Mouse (Mus musculus): Measurements from ENCODE around the gene C1ra.
"Not testable (repeated sequence)": the region's sequence is repeated elsewhere in the genome, so short reads cannot be mapped to it uniquely, and the experiment has no call there.

Gene C1ra

DNA sequence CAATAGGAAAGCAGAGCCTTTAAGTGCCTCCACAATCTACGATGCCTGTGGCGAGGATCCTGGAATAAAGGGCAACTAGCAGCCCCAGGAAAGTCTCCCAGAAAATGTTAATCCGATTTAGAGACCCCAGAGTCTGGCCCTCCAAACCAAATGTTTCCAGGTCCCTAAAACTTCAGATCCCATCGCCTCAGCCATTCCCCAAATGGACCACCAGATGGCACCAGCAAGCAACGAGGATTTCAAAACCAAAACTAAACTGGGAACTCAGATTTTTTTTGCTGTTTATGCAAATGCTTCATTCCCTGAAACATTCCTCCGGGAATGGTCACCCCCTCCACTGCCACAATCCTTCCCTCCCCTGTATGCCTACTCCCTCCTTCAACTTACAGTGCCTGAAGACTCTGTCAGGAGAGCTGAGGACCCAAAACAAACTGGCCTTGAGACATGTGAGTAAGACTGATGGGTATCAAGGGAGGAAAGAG lies at the start of gene C1ra:
TSS of gene C1ra (plus strand) at position 51 of the 482 bp plus-strand sequence.
- peak; percentile 35 for DNase-seq

DNA sequence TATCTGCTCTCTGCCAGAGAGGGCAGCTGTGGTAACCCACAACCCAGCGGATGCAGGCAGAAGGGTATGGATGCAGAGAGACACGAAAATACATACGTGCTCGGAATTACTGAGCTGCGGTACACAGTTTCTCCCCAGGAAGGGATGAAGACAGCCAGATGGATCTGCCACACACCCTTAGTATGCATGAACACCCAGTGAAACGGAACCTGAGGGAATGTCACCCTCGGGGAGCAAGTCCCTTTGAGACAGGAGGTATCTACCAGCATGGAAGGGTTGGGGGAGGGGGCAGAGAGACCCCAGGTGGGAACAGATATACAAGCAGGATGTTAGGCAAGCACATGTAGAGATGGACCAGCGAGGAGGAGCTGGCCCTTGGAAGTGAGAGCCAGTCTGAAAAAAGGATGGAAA lies 48.3 kb upstream of the C1ra start:
- peak; percentile 30 for DNase-seq

DNA sequence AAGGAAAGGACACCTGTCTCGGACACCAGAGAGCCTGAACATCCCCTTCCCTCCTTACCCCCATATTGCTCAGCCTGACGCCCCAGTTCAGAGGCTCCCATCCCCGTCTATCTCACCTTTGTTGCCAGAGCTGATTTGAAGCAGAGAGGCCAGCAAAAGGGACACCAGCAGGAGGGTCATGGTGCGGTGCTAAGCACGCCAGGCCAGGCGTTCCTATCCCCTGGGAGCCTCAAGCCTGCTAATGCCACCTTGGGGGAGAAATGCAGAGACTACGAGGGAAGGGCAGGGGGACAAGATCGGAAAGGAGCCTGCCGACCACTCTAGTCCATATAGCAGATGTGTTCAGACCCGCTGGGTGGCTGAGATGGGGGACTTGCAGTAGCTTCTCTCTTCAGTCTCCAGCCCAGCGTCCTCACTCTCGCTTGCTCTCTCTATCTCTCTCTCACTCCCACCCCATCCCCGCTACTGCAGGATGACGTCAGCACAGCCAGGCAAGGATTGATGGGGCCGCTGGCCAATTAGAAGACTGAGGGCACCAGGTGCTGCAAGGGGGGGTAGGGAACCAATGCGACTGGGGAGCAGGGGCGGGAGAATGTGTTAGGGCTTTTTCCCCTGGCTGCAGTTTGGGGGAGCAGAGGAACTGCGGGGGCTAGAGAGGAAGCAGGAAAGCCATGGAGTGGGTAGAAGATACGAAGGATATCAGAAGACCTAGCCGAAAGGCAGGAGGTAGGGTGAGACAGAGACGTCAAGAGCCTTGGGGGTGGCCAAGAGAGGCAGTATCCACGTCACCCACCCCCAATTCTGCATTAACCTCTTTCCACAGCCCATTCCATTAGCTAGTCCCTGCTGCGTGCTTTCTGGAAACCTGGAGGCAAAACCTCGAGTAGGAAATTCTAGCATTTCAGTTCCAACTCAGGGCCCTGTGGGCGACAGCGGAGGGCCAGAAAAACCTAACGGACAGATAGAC lies 47.6 kb upstream of the C1ra start, which contains the start of gene Clstn3:
TSS of gene Clstn3 (minus strand) at position 490 of the 967 bp plus-strand sequence.
- peak; percentile 93 for DNase-seq

DNA sequence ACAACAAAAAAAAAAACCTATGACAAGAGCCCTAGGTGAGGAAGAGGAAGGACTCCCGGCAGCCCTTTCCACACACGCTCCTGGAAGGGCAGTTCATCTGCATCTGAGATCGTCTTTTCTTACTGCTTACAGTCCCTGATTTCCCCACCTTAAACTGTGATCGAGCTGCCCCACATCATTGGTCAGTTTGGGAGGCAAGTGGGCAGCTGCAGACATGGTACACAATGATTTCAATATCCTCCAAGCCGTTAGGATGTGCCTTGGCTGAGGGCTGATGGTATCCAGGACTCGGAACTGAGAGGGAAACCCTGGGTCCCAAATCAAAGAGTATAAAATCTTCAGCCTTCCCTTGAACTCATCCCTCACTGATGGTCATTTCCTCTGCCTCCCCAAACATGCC lies 46.9 kb upstream of the C1ra start:
- no peak for DNase-seq

DNA sequence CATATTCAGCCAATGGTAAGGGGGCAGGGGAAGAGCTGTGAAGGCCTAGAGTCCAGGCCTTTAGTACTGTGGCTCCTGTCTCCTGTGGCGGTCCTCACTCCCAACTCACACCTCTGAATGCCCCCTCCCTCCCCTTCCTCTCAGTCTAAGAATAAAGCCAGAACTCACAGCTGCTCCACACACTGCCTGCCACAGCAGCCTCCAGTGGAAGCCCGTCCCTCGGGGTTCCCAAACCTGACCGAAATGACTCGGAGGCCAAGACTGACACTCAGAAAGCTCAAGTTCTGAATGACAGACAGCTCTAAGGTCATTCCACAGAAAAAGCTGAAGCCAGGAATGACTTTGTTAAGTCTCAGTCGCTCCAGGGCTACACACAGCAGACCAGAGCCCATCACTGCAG lies 46.5 kb upstream of the C1ra start:
- DNase-seq: no peak

DNA sequence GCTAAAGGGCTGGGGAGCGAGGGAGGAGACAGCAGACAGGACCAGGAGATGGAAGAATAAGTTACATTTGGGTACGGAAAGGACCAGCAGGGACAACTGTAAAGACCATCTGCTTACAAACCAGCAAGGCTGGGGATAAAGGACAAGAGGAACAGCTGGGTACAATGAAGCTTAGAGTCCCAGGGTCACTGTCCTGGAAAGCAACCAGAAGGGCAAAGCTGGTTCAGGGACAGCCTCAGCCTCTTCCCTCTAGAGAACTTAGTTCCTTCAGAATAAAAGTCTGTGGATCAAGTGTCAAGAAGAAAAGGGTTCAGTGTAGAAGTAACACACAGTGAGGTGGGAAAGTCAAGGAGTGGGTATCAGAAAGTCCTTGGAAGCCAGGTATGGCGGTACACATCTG lies 41.1 kb upstream of the C1ra start:
- DNase-seq: no peak

DNA sequence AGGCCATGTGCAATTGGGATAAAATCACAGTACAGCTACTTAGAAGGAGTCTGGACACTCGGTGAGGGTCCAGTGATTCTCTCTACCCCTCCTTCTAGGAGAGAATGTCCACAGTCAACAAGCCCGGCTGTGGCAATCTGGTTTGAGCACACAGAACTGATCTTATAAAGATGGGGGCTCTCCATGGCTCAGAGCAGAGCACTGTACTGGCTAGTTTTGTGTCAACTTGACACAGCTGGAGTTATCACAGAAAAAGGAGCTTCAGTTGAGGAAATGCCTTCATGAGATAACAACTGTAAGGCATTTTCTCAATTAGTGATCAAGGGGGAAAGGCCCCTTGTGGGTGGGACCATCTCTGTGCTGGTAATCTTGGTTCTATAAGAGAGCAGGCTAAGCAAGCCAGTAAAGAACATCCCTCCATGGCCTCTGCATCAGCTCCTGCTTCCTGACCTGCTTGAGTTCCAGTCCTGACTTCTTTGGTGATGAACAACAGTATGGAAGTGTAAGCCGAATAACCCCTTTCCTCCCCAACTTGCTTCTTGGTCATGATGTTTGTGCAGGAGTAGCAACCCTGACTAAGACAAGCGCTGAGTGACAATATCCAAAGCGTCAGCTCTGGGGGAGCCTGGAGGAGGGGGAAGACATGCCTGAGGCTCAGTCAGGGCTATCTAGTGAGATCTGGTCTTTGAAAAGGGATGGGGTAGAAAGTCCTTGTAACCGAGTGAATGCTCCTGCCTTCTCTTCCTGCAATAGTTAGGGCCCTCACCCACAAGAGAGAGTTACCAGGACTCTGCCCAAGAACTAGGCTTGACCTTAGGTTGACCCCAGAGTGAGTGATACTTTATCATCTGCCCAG lies 40.2 kb upstream of the C1ra start:
- not testable (repeated sequence) for DNase-seq

DNA sequence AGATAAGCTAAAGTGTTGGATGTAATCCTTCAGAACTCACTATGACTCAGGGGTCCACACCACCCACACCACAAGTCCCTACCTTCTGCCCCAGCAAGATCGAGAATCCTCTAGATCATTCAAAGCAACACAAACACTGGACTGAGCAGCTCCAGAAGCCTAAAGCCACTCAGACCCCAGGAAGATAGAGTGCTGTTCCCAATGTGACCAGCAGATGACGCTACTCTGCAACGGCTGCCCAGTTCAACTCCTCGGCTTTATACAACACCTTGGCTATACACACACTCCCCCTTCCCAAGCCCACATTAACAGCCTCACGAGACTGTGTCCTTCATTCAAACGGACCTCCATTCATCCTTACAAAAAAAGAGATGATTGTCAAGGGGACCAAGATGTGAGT lies 39.4 kb upstream of the C1ra start:
- DNase-seq: peak; percentile 60

DNA sequence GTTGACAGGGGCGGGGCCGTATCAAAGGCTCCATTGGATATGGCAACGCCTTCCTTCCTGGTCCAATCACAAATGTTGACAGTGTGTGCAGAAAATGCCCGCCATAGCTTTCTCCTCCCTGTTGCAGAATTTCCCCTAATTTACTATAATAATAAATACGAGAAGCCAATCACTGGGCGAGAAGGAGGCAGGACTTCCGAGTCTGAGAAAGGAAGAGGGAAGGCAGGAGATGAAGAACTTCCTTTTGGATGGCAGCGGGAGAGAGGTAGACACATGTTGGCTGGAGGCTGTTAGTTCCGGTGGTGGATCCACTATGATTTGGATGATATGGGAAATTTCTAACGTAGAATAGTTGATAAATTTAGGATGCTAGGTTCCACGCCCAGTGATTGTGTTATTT lies 37.6 kb upstream of the C1ra start:
- no peak for DNase-seq

DNA sequence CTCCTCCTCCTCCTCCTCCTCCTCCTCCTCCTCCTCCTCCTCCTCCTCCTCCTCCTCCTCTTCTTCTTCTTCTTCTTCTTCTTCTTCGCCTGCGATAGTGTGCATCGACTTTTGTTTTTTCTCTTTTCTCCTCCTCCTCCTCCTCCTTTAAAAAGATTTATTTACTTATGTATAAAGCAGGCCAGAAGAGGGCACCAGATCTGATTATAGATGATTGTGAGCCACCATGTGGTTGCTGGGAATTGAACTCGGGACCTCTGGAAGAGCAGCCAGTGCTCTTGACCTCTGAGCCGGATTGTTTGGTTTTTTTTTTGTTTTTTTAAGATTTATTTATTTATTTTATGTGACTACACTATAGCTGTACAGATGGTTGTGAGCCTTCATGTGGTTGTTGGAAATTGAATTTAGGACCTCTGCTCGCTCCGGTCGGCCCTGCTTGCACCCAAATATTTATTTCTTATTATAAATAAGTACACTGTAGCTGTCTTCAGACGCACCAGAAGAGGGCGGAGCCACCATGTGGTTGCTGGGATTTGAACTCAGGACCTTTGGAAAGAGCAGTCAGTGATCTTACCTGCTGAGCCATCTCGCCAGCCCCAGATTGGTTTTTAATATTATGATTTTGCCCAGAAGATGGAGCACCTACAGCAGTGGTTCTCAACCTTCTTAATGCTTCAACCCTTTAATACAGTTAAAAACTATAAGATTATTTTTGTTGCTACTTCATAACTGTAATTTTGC lies 36.7 kb upstream of the C1ra start:
- DNase-seq: not testable (repeated sequence)

DNA sequence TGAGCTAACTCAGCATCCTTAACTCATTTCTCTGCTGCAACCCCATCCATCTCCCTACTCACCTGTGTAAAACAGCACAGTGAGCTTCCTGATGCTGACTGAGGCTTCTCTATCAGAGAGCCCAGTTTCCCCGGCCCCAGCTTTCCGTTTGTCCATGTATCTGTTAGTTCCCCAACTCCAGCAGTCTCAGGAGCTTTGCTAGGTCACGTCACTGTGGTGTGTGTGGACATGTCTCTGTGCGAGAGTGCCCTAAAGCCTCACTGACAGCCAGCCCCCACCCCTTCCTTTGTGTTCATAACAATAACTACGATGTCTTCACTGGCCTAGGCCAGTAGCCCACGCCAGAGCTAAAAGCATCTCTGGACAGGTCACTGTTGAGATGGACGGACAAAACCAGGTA lies 36.0 kb upstream of the C1ra start:
- DNase-seq: no peak

DNA sequence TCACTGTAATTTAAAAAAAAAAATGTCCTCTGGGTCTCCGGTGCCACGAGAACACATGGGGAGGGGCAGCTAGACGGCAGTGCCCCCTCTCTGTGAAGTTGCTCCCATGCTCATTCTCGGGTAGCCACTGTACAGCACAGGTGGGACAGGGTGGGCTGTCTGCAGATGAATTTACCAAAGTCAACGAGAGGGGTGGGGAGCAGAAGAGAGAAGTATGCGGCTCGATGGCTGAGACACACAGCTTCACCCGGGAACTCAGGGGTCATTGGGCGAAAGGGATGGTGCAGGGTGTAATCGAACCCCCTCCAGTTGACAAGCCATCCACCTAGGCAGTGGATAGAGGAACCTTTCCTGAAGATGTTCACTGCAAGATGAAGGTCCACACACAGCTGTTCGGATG lies 35.4 kb upstream of the C1ra start:
- DNase-seq: no peak

DNA sequence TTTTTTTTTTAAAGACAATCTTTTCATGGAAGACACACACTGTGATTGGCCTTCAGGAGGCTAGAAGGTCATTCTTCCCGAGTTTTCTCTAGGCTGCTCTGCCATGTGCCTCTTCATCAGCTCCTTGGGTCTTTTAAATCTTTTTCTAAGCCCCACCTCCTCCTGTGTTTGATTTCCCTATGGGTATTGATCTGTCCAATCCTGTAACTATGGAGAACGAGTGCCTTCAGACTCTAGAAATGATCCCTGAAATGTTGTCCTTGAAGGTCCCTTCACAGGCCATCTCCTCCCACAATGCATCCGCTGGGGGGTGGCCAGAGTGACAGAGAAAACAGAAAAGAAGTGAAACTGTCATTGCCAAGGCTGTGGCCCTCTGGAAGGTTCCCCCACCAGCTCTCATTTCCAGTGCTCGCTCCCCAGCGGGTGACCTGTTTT lies 35.0 kb upstream of the C1ra start:
- no peak for DNase-seq

DNA sequence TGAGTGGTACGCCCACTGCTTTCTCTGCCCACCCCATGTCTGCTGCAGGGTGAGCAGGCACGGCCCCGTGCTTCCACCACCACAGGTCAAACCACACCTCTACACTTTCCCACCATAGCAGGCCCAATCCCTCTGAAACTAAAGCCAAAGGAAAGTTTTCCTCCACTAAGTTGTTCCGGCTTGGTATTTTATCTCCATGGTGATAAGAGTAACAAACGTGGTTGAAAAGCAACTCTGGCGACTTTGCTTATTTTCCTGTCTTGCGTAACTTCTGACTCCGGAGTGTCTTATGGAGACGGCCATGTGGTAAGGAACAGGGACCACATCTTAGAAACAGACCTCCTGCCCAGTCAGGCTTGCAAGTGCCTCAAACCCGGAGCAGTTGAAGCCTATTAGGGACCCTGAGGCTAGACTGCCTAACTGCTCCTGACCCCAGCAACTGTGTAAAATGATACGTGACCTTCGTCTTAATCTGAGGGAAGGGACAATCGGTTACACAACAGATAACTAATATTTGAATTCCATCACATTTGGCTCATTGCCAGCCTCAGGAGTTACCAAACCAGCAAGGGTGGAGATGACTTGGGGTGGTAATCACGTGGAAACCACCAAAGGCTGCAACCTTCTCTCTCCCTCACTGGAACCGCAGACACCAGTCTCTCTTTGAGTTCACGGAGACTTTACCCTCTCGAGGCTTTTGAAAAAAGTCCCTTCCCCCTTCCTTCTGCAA lies 34.1 kb upstream of the C1ra start:
- DNase-seq: no peak

DNA sequence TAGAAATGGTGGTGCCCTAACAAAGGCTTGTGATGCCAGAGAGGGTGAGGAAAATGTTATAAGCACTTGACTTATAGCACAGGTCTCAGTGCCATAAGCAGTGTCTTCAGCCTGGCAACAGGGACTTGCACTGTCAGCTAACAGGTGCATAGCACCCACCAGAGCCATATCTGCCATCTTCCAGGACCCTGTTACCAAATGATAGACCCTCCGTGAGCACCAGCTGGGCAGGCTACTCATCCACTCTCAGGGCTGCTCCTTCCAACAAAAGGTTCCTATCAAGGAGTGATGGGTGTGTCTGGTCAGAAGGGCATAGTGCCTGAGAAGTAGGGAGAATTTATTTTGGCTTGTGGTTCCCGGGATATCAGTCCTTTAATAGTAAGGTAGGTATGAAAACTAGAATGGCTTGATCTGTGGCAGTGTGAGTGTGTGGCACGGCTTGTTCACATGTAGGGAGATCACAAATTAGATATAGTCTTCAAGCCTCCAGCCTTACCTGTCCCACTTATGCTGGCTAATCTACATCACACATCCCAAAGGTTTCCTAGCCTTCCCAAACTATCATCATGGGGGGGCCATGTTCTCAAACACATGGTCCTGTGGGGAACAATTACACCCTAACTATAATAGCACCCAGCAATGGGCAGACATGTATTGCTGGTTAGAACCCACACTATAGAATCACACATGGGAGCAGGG lies 33.2 kb upstream of the C1ra start:
- DNase-seq: no peak

DNA sequence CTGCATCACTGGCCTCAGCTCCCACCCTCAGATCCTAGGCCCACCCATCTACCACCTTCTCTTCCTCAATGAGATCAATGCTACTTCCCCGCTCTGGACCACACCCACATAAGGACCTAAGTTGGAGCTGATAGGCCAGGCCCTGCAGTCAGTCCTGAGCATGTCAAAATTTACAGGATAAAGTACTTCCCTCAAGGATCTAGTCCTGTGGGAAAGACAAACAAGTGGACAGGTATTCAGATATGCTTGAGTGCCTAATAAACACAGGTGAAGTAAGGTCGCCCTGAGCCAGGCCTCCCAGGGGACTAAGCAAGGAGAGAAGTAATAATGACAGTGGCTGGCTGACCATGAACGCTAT lies 32.7 kb upstream of the C1ra start:
- no peak for DNase-seq

DNA sequence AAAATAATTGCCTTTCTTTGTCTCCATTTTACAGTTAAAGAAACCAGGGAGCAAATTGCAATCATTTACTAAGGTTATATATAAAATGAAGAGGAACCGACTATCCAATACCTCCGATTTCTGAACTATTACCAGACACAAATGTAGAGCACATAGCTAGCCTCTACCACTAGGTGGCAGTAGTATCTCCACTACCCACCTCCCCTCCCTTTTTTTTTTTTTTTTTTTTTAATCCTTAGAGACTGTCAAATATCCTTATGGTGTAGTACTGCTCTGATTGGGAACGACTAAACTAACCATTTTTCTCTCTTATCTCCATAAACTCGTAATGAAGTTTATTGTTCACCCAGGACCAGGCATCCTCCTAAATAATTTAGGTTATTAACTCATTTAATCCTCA lies 31.9 kb upstream of the C1ra start:
- peak; percentile 43 for DNase-seq

DNA sequence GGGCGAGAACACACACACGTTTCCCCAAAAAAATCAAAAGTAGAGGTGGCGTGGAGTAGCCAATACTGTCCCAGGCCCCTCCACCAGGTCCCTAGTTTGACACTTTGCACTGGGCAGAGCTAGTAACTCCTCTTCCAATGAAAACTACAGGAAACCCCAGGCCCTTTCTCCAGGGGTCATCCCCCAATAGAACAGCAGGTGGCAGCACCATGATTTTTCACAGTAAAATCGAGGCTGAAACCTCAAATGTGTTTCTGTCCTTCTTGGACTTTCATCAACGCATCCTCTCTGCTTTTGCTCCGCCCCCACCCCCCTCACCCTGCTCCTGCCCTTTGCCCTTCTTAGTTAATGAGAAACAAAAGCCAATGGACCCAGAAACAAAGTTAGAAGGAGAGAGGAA lies 30.6 kb upstream of the C1ra start:
- peak; percentile 47 for DNase-seq

DNA sequence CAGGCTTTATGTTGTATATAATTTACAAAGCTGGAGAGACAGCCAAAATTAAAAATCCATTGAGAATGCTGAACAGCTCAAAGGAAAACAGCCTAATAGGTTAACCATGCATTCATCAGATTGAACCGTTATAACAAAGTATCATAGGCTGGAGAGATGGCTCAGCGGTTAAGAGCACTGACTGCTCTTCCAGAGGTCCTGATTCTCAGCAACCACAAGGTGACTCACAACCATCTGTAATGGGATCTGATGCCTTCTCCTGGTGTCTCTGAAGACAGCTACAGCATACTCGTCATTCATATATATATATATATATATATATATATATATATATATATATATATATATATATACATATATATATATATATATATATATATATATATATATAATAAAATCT lies 28.4 kb upstream of the C1ra start:
- not testable (repeated sequence) for DNase-seq

DNA sequence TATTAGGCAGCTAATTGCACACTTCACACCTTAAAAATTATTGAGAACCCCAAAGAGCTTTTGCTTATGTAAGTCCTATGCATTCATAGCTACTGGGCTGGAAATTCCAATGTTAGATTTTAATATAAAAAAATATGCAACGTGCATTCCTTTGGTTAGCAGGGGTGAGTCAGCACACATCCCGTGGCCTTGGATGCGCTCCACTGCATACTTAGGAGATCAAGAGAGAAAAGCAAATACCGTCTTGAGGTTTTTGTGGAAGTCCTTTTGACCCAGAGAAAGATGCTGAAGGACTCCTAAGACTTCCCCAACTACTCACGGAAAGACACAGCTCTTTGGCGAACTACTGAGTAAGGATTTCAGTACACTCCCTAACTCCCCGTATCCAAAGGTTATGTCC lies 27.4 kb upstream of the C1ra start:
- DNase-seq: no peak

DNA sequence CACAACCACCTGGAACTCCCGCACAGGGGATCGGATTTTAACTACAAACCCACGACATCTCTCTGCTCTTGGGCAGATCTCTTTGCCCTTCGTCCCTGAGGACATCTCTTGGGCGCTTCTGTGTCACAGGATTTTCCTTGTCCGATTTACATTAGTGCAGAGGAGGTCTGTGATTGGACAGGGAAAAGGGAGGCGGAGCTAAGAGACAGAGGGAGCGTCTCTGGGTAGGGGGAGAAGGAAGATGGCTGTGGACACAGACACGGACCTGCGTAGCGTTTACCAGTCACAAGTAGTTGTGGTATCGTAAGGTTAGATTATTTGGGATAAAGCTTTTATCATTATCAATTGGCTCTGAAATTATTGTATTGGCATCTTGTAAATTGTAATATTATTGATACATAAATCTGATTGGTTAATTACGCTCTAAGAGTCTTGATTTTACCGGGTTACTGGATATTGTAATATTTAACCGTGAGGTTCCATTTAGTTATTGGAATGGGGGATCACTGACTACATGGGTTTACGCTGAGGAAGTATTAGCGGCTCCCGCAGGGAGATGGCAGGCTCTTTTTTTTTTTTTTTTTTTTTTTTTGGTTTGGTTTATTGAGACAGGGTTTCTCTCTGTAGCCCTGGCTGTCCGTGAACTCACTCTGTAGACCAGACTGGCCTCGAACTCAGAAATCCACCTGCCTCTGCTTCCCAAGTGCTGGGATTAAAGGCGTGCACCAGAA lies 26.6 kb upstream of the C1ra start:
- DNase-seq: no peak

All from thymus, postnatal 14 days (tissue).